Mouse (Mus musculus) adrenal gland (tissue): ENCODE results near the gene Zdhhc7.

Experiments used
- intact Hi-C: fragments of 180-260 bp; cut with DNase I; formaldehyde crosslinking; loops from one replicate; pipeline ENCODE4 v1.15.1; 2025
- long read RNA-seq, 2 experiments: library from polyadenylated mRNA; unstranded; transcript quantifications; one replicate each; pipeline ENCODE4 v2.0.0; 2020; ENCODE audit warnings: borderline replicate concordance in 1 of 2; ENCODE audit not compliant: insufficient replicate concordance in 1 of 2

Zdhhc7 gene
- long read RNA-seq, experiment 1, transcript Zdhhc7-201 (8 exons, 3,069 nt): major isoform, 22 of 36 reads
- long read RNA-seq, experiment 1, partial matches to known transcripts: 3 of 36 reads
- long read RNA-seq, experiment 1, other reads (novel, unspliced or antisense): 11 of 36 reads
- long read RNA-seq, experiment 2, transcript Zdhhc7-201 (8 exons, 3,069 nt): major isoform, 15 of 25 reads
- long read RNA-seq, experiment 2, partial matches to known transcripts: 3 of 25 reads
- long read RNA-seq, experiment 2, other reads (novel, unspliced or antisense): 6 of 25 reads

DNA sequence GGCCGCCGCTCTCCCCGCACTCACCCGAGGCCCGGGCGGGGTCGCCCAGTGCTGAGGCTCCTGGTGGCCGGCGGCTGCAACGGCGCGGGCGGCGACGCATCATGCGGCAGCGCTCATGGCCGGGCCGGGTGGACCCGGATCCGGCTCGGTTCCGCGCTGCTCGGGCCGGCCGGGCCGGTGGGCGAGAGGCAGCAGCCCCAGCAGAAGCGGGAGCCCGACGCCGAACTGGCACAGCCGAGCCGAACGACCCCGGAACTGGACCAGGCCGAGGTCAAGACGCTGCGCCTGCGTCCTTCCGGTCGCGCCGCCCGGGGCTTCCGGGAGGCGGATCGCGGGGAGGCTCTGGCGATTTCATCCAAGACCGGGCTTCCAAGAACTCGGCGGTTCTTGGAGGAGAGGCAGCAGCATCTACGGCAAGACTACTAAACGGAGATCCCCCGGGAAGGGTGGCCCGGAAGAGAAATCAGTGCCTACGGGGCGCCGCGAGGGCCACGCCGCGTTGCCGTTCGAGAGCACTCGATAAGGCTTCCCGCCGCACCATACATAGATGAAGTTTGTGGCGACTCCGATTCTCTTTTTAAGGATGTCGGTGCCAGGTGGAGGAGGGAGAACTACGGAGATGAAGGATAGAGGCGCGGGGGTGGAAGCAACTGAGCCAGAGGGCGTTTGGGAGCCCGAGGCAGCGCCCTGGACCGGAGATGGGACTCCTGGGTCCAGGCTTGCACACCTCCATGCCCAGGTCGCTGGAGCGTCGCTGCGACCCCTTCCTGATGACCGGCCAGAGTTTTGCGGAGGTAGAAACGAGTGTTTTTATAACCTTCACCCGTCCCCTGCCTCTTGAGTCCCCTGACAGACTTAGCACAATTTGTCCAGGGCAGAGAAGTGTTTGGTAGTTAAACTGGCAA, at the start of gene Zdhhc7:
TSS of gene Zdhhc7 (minus strand) at position 415 of the 905 bp plus-strand sequence.
- intact Hi-C loops: no loop called here

DNA sequence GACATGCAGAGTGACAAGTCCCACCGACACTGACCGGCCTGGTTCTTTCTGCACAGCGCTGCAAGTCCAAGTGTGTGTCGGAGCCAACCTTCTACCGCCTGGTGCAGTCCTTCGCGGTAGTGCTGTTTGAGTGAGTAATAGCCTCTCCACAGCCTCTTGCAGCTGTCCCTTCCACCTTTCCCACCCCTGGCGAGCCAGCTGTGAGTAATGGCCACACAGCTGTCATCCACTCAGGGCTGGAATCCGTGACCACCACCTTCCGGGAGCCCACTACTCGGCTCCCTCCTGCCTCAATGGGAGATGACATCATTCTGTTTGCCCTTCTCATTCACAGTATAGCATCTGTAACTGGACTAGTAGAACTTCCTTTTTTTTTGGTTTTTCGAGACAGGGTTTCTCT, 48.7 kb upstream of the Zdhhc7 start:
- intact Hi-C loops: loop anchor here (5.0 to 10.0 kb wide), 2 partner anchors 33 to 55 kb away; no protein-coding TSS in a partner anchor

DNA sequence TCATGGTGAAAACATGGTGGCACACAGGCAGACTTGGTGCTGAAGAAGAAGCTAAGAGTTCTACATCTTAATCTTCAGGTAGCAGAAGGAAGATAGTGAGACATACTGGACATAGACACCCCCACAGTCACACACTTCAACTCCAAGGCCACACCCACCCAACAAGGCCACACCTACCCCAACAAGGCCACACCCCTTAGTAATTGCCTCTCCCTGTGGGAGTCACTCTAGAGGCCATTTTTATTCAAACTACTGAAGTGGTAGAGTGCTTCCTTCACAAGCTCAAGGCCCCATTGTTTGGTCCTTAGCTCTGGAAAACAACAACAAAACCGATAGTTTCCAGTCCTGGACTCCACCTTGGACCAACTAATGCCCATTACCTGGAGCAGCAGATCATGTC, 44.8 kb upstream of the Zdhhc7 start:
- intact Hi-C loops: no loop called here

DNA sequence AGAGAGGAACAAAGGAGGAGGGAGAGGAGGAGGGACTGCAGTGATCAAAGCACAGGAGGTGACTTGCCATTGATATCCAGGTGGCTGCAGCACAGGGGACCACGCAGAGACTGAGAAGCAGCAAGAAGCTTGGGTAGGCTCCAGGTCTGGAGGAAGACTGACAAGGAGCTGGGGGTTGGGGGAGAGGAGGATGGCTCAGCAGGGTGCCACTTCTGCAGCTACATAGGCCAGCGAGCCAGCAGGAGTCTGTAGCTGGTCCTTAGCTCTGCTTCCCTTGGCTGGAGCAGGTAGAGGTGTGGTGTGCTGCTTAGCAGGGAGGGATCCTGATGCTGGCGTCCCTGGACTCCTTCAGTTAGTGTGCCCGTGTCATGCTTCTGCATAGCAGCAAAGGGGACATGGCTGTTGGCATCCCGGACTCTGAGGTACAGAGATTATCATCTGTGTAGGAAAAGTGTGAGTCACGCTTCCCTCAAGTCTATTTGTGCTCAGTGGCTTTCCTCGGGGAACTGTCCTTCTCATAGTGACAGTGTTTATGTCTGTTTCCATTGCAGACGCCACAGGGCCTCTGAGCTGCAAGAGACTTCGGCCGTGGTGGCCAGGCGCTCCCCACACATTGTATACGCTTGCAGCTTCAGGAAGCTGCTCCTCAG, 43.5 kb upstream of the Zdhhc7 start:
- intact Hi-C loops: no loop called here

DNA sequence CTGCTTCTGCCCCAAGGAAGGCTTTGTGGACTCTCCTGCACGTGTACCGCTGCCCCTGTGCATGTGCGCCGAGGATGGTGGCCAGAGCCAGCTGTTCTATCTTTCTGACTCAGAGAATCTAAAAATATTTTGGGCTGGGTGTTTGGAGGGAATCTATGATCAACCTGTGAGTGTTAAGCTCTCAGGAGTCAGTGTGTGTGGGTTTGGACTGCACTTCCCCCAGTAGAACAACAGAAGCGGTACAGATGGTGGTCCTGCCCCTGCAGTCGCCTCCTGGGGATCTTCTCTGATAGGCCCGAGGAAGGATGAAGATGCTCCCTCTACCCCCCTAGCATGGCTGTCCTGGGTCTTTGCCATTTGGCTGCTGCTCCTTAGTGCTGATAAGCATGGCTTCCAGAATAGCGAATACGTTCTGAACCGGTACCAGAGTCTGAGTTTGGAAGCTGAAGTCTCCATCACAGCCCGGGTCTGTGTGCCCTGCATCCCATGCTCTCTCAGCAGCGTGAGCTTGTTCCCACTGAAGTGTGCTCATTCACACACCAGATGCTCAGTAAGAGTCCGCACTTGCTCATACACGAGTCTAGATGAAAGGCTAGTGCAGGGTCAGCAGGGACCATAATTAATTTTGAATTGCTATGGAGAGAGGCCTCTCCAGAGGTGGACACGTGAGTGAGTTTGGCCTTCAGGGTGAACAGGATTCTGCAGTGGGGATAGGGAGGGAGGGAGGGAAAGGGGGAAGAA, 42.8 kb upstream of the Zdhhc7 start:
- intact Hi-C loops: no loop called here

DNA sequence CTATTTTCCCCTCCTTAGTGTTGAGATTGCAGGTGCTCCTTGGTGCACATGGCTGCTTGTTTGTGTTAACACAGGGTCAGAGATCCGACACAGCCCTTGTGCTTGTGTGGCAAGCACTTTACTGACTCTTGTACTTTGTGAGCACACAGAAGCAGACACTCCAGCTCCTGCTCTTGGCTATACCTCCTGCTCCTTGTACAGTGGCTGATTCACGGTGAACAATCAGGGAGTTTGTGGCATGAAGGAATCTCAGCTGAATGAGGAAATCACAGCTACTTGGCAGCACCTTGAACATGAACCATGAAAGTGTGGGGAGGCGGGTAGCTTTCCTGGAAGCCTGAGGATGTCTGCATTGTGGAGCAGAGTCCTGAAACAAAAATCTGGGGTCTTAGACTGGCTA, 39.5 kb upstream of the Zdhhc7 start:
- intact Hi-C loops: no loop called here

DNA sequence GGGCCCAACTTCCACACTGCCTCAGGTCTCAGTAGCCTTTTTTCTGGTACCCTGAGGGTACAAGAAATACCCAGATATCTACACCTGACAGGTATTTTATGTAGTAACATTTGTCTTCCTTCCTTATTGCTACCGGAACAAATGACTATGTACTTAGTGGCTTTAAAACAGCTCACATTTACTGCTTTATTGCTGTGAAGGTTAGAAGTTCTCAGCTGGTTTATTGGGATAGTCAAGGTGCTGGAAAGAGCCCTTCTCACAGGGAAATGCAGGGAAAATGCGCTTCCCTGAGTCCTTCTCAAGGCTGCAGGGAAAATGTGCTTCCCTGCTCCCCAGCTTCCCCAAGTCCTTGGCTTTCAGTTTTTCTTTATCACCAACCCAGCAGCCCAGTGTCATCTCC, 37.7 kb upstream of the Zdhhc7 start:
- intact Hi-C loops: no loop called here

DNA sequence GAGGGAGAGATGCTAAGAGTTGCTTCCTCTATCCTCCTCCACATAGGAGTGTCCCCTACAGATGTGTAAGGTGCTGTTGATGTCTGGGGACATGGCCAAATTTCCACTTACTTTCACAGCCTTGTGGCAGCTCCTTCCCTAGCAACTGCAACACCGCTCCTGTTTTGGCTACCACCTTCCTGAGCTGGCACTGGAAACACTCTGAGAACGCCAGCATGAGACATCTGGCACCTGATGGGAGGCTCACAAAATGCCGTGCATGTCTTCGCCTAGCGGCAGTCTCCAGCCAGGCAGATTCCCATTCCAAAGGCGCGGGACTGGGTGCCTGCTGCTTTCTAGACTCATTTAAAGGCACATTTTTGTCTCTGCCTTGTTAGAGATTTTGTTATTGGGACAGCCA, 35.3 kb upstream of the Zdhhc7 start:
- intact Hi-C loops: no loop called here

DNA sequence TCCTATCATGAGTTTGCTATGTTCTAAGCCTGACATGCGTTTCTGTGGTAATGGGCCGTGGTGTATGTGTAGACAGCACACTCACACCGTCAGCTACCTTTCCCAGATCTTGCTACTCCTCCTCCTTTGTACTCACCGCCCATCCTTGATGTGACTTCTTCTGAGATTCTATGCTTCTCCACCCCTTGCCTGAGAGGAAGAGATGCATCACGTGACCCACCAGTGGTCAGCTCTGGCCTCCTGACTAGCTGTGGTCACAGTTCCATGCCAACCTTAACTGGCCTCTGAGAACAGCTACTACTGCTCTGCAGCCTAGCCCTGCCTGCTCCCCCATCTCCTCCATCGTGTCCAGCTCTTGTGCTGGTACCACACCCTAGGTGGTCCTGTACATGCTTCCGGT, 34.4 kb upstream of the Zdhhc7 start:
- intact Hi-C loops: no loop called here

DNA sequence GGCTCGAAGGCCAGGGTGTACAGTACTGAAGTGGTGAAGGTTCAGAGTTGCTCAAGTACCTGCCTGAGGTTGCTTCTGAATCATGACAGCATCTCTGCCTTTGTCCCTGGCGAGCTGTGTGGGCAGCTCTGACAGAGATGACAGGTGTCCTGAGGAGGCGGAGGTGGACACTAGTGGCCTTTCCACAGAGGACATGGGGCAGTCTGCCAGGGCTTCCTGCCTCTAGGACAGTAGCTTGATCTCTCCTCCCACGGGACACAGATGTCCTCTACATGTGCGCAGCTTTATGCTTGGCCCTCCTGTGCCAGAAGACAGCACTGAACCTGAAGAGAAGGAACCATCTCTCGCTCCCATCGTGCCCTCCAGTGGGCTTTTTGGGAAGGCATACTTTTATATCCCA, 31.9 kb upstream of the Zdhhc7 start:
- intact Hi-C loops: no loop called here

DNA sequence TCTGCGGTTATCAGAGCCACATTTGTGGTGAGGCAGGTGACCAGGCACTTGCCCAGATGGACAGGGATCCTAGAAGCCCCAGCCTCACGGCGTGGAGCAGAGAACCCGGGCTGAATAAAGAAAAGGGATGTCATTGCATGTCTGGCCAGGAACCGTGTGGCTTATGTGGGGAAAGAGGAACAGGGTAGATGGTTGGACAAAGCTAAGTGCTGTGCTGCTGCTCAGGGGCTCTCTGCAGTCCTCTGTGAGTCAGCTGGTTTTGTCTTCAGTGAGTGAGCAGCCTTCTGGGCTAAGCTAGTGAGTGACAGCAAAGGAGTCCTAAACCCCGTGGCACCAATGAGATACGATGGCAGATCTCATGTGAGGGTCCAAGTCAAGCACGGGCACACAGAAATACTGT, 29.9 kb upstream of the Zdhhc7 start:
- intact Hi-C loops: no loop called here

DNA sequence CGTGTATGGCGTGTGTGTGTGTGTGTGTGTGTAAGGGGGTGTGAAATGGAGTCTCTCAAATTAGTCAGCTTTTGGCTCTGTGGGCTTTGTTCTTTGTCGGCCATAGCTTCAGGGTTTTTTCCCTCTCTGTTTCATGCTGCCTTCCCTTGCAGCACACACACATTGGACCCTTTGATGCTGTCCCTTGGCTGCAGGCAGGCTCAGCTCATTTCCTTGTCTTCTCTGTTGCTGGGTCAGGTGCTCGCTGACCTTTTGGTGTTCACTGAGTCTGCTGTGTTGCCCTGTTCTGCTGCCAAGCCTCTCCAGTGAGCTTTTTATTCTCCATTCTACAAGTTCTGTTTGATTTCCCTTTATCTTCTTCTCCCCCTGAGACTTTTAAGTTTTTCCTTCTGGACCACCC, 28.3 kb upstream of the Zdhhc7 start:
- intact Hi-C loops: no loop called here

DNA sequence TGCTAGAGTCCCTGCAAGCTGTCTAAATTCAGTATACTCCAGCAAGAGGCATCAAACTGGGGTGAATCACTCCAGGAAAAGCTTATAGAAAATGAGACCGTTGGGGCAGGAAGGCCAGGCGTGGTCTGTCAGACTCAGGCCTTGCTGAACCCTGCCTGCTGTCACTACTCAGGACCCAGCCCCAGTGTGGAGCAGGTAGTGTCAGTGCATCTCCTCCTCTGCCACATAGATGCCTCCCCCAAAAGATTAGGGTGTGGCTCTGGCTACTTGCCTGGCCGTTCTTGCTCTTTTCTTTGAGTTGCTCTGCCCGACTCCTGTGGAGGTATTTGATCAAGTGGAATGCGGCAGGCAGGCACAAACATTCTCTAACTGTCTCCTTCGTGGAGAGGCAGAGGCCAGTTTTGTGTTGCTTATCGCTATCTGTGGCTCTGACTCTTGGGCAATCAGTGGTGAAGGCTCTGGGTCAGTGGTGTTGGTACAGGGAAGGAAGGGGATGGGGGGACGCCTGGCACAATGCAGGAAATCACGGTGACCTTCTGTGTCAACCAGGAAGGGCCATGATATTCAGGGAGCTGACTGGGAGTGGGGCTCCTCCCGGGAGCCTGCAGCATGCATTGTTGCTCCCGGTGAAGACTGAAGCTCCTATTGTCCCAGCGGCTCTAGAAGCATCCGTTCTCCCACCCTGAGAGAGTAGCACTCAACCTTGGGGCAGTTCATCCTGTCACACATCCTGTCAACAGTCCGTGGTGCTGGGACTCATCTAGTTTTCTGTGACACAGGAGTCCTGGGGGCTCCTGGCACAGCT, 25.3 kb upstream of the Zdhhc7 start:
- intact Hi-C loops: no loop called here

DNA sequence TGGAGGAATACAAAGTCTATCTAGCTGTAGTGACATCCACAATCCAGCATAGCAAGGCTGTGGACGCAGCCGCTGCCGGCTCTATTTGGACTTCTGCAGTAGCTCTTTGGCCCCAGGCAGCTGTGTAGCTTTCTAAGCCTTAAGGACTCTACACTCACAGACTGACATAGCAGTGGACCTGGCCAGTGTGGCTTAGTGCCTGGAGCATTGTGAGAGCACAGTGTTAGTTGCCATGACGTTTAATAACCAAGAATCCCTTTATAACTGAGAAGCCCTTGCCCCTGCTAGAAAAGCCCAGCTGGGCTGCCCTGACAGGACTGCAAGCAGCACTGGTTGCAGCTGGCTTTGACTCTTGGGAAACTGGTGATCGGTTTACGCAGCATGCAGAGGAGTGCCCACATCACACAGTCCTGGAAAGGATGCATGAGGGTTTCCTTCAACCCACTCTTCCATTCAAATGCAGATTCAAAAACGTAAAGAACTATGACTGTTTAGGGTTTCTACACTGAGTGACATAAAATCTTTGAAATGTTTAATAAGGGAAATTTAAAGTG, 23.6 kb upstream of the Zdhhc7 start:
- intact Hi-C loops: no loop called here

DNA sequence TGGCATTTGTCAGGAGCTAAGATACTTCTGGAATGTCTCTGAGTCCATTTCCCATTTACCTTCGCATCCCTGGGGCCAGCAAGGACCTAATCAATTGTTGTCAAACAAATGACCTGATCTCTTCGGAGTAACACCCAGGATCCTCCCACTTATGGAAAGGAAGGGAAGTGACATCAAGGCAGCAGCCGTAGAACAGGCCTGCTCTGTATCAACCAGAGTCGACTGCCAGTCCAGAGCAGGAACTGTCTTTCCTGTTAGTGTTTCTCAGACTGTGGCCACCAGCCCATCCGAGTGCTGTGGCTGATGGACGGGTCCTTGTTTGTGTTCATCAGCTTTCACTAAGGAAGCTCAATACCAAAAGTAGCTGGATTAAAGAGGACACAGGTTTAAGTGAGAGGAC, 23.0 kb upstream of the Zdhhc7 start:
- intact Hi-C loops: no loop called here

DNA sequence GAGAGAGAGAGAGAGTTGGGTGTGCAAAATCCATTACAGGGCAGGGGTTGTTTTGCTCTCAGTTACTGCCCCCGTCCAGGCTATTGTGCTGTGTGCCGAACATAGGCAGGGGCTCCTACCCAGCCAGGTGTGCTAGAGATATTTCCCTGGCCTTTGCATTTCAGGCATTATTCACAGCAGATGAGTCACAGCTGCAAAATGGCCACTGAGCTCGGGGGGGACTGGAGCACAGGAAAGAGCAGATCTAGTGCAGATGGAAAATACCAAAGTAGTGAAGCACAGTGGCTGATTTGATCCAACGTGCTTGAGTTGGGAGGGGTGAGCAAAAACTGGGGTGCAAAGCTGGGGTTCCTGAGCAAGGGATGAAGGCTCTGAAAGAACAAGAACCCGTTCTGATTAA, 19.7 kb upstream of the Zdhhc7 start:
- intact Hi-C loops: no loop called here

DNA sequence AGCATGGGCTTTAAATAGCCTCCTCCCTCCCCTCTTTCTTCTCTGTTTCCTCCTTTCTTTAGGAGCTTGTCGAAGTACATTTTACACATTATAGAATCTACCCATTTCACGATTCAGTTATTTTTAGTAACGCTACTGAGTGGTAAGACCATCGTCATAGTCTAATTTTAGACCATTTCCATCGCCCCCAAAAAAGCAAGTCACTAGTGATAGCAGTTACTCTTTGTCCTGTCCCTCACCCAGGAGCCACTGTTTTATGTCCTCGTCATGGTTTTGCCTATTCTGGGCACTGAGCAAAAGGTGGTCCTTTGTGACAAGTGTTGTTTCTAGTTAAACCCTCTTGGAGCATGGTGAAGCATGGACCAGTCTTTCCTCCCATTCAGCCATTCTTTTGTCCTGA, 18.6 kb upstream of the Zdhhc7 start:
- intact Hi-C loops: loop anchor here (5.0 kb wide), 1 partner anchor 32 kb away; no protein-coding TSS in a partner anchor

DNA sequence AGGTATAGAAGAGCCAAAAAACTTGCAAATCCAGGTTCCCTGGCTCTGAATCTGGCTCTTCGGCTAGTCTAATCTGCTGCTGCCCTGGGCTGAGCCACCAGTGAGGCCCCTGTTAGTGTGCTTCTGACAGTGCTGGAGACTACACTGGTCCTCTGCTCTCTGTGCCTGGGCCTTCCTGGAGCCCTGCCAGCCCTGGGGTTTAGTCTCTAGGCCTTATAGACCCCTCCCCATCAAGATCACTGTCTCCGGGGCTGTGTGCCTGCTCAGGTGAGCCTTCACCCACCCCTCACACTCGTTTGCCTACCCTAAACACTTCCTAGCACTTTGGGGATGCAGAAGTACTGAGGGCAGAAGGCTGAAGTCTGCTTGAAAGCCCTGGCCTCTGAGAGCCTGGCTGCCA, 18.1 kb upstream of the Zdhhc7 start:
- intact Hi-C loops: loop anchor here (5.0 kb wide), 1 partner anchor 33 kb away; no protein-coding TSS in a partner anchor

DNA sequence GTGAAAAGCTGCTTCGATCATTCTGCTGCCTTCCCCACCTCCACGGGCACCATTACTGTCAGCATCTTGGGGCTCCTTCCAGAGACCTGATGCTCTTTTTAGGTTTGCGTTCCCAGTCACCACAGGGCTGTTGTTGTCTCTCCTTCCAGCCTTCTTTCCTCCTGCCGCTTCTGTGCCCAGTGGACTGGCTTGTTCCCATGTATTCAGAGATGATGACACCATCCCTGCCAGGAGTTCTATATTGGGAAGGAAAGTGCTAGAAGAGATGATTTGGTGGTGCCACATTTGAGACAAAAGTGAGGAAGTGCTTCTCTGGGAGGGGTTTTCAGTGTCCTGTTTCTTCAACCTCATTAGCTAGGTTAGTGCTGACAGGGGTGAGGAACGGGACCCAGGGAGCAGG, 17.6 kb upstream of the Zdhhc7 start:
- intact Hi-C loops: loop anchor here (5.0 kb wide), 1 partner anchor 33 kb away; no protein-coding TSS in a partner anchor

DNA sequence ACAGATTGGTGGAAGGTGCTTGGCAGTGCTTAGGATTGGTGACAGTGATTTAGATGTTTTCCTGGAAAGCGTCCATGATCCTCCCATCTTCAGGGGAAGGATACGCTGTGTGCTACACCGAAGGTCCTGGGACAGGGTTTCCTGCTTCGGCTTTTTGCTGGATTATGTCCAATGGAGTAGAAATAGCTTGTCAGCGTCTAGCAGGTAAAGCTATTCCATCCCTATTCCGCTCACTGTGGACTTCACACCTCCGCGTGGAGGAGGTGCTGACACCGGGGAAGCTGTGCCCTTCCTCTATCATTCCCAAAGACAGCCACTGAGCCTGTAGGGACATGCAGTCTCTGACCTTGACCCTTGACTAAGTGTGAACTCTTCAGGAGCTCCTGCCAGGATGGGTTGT, 16.9 kb upstream of the Zdhhc7 start:
- intact Hi-C loops: loop anchor here (5.0 kb wide), 1 partner anchor 34 kb away; no protein-coding TSS in a partner anchor
